Mouse (Mus musculus) hindbrain, embryonic 15.5 days (tissue): ENCODE measurements around the gene Ets1. TPM values are rescaled to one million over a fixed set of nuclear protein-coding genes. Genes with fewer than 3 reads are reported as not detected.
A peak's percentile ranks its signal among the peaks of the same experiment; 100 is the strongest.

Source experiments
- ATAC-seq: fragments of 200-750 bp; cut with Nextera tagmentation; 2 replicates; pipeline ENCODE4 v1.8.0; 2017; ENCODE audit warnings: low read depth, moderate number of reproducible peaks, moderate TSS enrichment; ENCODE audit not compliant: low FRiP score
- H3K27ac ChIP-seq: fragments of 300-500 bp; sonication (generic); replicated peaks from 2 replicates; pipeline ENCODE4 v1.5.1; 2015; ENCODE audit warnings: mild to moderate bottlenecking, inconsistent platforms
- H3K27me3 ChIP-seq: fragments of 300-500 bp; sonication (generic); 2 replicates; pipeline ENCODE4 v1.6.1; 2015; ENCODE audit warnings: control low read depth, inconsistent platforms
- H3K36me3 ChIP-seq: fragments of 300-500 bp; sonication (generic); 2 replicates; pipeline ENCODE4 v1.6.1; 2015; ENCODE audit warnings: control low read depth, inconsistent platforms
- H3K4me1 ChIP-seq: fragments of 300-500 bp; sonication (generic); replicated peaks from 2 replicates; pipeline ENCODE4 v1.6.1; 2015; ENCODE audit warnings: control low read depth, inconsistent platforms
- H3K4me2 ChIP-seq: fragments of 300-500 bp; sonication (generic); 2 replicates; pipeline ENCODE4 v1.6.1; 2015; ENCODE audit warnings: moderate library complexity, mild to moderate bottlenecking, inconsistent platforms
- H3K4me3 ChIP-seq: fragments of 300-500 bp; sonication (generic); 2 replicates; pipeline ENCODE4 v1.5.1; 2015; ENCODE audit warnings: mild to moderate bottlenecking, inconsistent platforms
- H3K9ac ChIP-seq: fragments of 300-500 bp; sonication (generic); 2 replicates; pipeline ENCODE4 v1.6.1; 2015; ENCODE audit warnings: inconsistent platforms
- H3K9me3 ChIP-seq: fragments of 300-500 bp; sonication (generic); 2 replicates; pipeline ENCODE4 v1.6.1; 2016; ENCODE audit warnings: control low read depth, inconsistent platforms
- WGBS: fragments of 180-500 bp; shearing (Covaris S2); methylation state at CpG from one replicate; pipeline ENCODE4 v1.1.7; 2015; 5-methylcytosine and 5-hydroxymethylcytosine counted together
- polyA plus RNA-seq: library from polyadenylated mRNA; unstranded; fragments of >200 nt; fragmentation: Nextera tagmentation; extraction: Ambion mirVana; gene quantifications from 2 replicates; pipeline ENCODE4 v1.2.1, GENCODE M21; 2015

Ets1 gene
- polyA plus RNA-seq, 1 experiment from 2014 or later, result 18.9 TPM

GRCm38 (mm10) chr9:32618544-32619120, 17.4 kb upstream of the Ets1 start:
- no peak for ATAC-seq
- Histone ChIP-seq H3K4me3 (no peak overlapping the region), H3K27me3 (peaks cover 10% of the 10 kb centered on the region; the same call in 1 of the 2 replicates), H3K4me2 (no peak overlapping the region), H3K9me3 (no peaks in the 10 kb centered on the region), H3K4me1 (no peaks in the 10 kb centered on the region), H3K36me3 (no peaks in the 10 kb centered on the region), H3K9ac (no peak overlapping the region), H3K27ac (no peak overlapping the region)
- WGBS, result 85% methylated on average over 9 of the region's 9 CpGs

- no peaks in the 10 kb centered on the region for H3K9me3 ChIP-seq
- no peak for ATAC-seq
- H3K4me1 ChIP-seq, result no peaks in the 10 kb centered on the region
- H3K4me3 ChIP-seq, result no peak overlapping the region
- no peaks in the 10 kb centered on the region for H3K36me3 ChIP-seq
- H3K27ac ChIP-seq, result no peak overlapping the region
- no peak overlapping the region for H3K4me2 ChIP-seq
- no peak overlapping the region for H3K9ac ChIP-seq
- 93% methylated on average over 6 of the region's 6 CpGs for WGBS
- 0 out of 2 replicates have a peak, but pooled peaks cover 3% of the 10 kb centered on the region for H3K27me3 ChIP-seq
Measured at GRCm38 (mm10) chr9:32619661-32620060, 16.4 kb upstream of the Ets1 start.

GRCm38 (mm10) chr9:32620446-32620845, 15.6 kb upstream of the Ets1 start:
- H3K36me3 ChIP-seq, result no peaks in the 10 kb centered on the region
- no peaks in the 10 kb centered on the region for H3K9me3 ChIP-seq
- 0 out of 2 replicates have a peak, but pooled peaks cover 3% of the 10 kb centered on the region for H3K27me3 ChIP-seq
- 94% methylated on average over 3 of the region's 3 CpGs for WGBS
- no peak overlapping the region for H3K27ac ChIP-seq
- no peak overlapping the region for H3K9ac ChIP-seq
- no peak overlapping the region for H3K4me3 ChIP-seq
- ATAC-seq, result no peak
- no peaks in the 10 kb centered on the region for H3K4me1 ChIP-seq
- no peak overlapping the region for H3K4me2 ChIP-seq

- WGBS, result 69% methylated on average over 1 of the region's 1 CpGs
- Histone ChIP-seq H3K9me3 (no peaks in the 10 kb centered on the region), H3K4me3 (no peak overlapping the region), H3K4me2 (no peak overlapping the region), H3K36me3 (no peaks in the 10 kb centered on the region), H3K9ac (no peak overlapping the region), H3K27ac (no peak overlapping the region), H3K4me1 (no peaks in the 10 kb centered on the region), H3K27me3 (no peaks in the 10 kb centered on the region; the same call in 1 of the 2 replicates)
- ATAC-seq, result no peak
Measured at GRCm38 (mm10) chr9:32629385-32629981, 6.5 kb upstream of the Ets1 start.

- Histone ChIP-seq H3K4me2 (no peak overlapping the region), H3K9me3 (no peaks in the 10 kb centered on the region)
- no peak for ATAC-seq
Measured at GRCm38 (mm10) chr9:32631341-32631740, 4.7 kb upstream of the Ets1 start.

GRCm38 (mm10) chr9:32632237-32632636, 3.8 kb upstream of the Ets1 start:
- H3K27ac ChIP-seq, result no peak overlapping the region
- no peak overlapping the region for H3K4me3 ChIP-seq
- H3K36me3 ChIP-seq, result no peaks in the 10 kb centered on the region
- WGBS, result 81% methylated on average over 7 of the region's 7 CpGs
- no peak overlapping the region for H3K4me2 ChIP-seq
- ATAC-seq, result no peak
- H3K27me3 ChIP-seq, result peaks cover 14% of the 10 kb centered on the region
- H3K9me3 ChIP-seq, result no peaks in the 10 kb centered on the region
- no peak overlapping the region for H3K9ac ChIP-seq
- peaks cover 4% of the 10 kb centered on the region; the same call in 1 of the 2 replicates for H3K4me1 ChIP-seq

More at GRCm38 (mm10) chr9:32631341-32631740, 4.7 kb upstream of the Ets1 start:
- Histone ChIP-seq H3K9ac (no peak overlapping the region), H3K4me3 (no peak overlapping the region), H3K4me1 (peaks cover 4% of the 10 kb centered on the region; the same call in 1 of the 2 replicates), H3K27ac (no peak overlapping the region), H3K36me3 (no peaks in the 10 kb centered on the region), H3K27me3 (peaks cover 5% of the 10 kb centered on the region; the same call in 1 of the 2 replicates)

- H3K36me3 ChIP-seq, result no peaks in the 10 kb centered on the region
- H3K9ac ChIP-seq, result no peak overlapping the region
- H3K9me3 ChIP-seq, result no peaks in the 10 kb centered on the region
- no peak for ATAC-seq
- WGBS, result 44% methylated on average over 3 of the region's 3 CpGs
- no peak overlapping the region for H3K4me3 ChIP-seq
- no peak overlapping the region for H3K4me2 ChIP-seq
- no peaks in the 10 kb centered on the region for H3K4me1 ChIP-seq
- H3K27ac ChIP-seq, result no peak overlapping the region
- peaks cover 29% of the 10 kb centered on the region for H3K27me3 ChIP-seq
Measured at GRCm38 (mm10) chr9:32644981-32645380, 9.0 kb downstream of the Ets1 start.

- H3K4me2 ChIP-seq, result peak overlapping the region; percentile 27
- H3K4me3 ChIP-seq, result no peak overlapping the region
- no peak for ATAC-seq
- no peaks in the 10 kb centered on the region for H3K4me1 ChIP-seq
- H3K9ac ChIP-seq, result no peak overlapping the region
- no peaks in the 10 kb centered on the region for H3K36me3 ChIP-seq
- peaks cover 29% of the 10 kb centered on the region for H3K27me3 ChIP-seq
- no peak overlapping the region for H3K27ac ChIP-seq
- H3K9me3 ChIP-seq, result no peaks in the 10 kb centered on the region
- 14% methylated on average over 9 of the region's 9 CpGs for WGBS
Measured at GRCm38 (mm10) chr9:32645475-32645874, 9.5 kb downstream of the Ets1 start.

- Histone ChIP-seq H3K4me2 (peak overlapping the region; percentile 27; the same call in 1 of the 2 replicates), H3K4me3 (no peak overlapping the region), H3K4me1 (no peaks in the 10 kb centered on the region), H3K9ac (no peak overlapping the region), H3K9me3 (no peaks in the 10 kb centered on the region), H3K27me3 (peaks cover 29% of the 10 kb centered on the region), H3K27ac (no peak overlapping the region), H3K36me3 (no peaks in the 10 kb centered on the region)
- WGBS, result 51% methylated on average over 11 of the region's 11 CpGs
- ATAC-seq, result no peak
Measured at GRCm38 (mm10) chr9:32646539-32647258, 10.7 kb downstream of the Ets1 start.

GRCm38 (mm10) chr9:32647506-32648250, 11.7 kb downstream of the Ets1 start:
- Histone ChIP-seq H3K4me1 (no peaks in the 10 kb centered on the region), H3K4me2 (no peak overlapping the region), H3K9me3 (no peaks in the 10 kb centered on the region), H3K27ac (no peak overlapping the region), H3K4me3 (no peak overlapping the region), H3K27me3 (peaks cover 29% of the 10 kb centered on the region), H3K9ac (no peak overlapping the region), H3K36me3 (no peaks in the 10 kb centered on the region)
- 87% methylated on average over 7 of the region's 7 CpGs for WGBS
- ATAC-seq, result no peak

GRCm38 (mm10) chr9:32648286-32648685, 12.3 kb downstream of the Ets1 start:
- Histone ChIP-seq H3K9me3 (no peaks in the 10 kb centered on the region), H3K27ac (no peak overlapping the region), H3K4me2 (no peak overlapping the region), H3K27me3 (peaks cover 27% of the 10 kb centered on the region), H3K4me1 (no peaks in the 10 kb centered on the region), H3K9ac (no peak overlapping the region), H3K4me3 (no peak overlapping the region), H3K36me3 (no peaks in the 10 kb centered on the region)
- WGBS, result 79% methylated on average over 5 of the region's 5 CpGs
- no peak for ATAC-seq

- Histone ChIP-seq H3K9ac (no peak overlapping the region), H3K27me3 (peaks cover 15% of the 10 kb centered on the region), H3K4me1 (no peaks in the 10 kb centered on the region), H3K36me3 (no peaks in the 10 kb centered on the region), H3K9me3 (no peaks in the 10 kb centered on the region), H3K4me3 (no peak overlapping the region), H3K4me2 (no peak overlapping the region), H3K27ac (no peak overlapping the region)
- ATAC-seq, result no peak
- WGBS, result 86% methylated on average over 3 of the region's 3 CpGs
Measured at GRCm38 (mm10) chr9:32650738-32651137, 14.7 kb downstream of the Ets1 start.
